8 mouse cellular contexts compared by ENCODE assay signal in genomic region chr17:47877715-47878377, GRCm38 (mm10). TPM values are rescaled to one million over a fixed set of nuclear protein-coding genes. Genes with fewer than 3 reads are reported as not detected.
DNase-seq lines count a peak whose midpoint lies in the region; ATAC-seq and TF ChIP-seq lines count a peak whose summit lies in the region.

No protein-coding gene starts in this region.

- H3K27ac ChIP-seq in lung, embryonic 14.5 days (ENCODE audit: low read depth) = peak overlapping the region; percentile 60; the same call in 1 of the 2 replicates
- H3K27ac ChIP-seq in intestine, embryonic 16.5 days (ENCODE audit: low read length) = no peak overlapping the region
- peak overlapping the region; percentile 72 for H3K27ac ChIP-seq in neural tube, embryonic 15.5 days (replicated peaks)

- no peaks in the 10 kb centered on the region for H3K9me3 ChIP-seq in lung, embryonic 14.5 days (ENCODE audit: low read depth, low read length)
- no peaks in the 10 kb centered on the region for H3K9me3 ChIP-seq in intestine, embryonic 16.5 days (ENCODE audit: control insufficient read depth, low read length)
- no peaks in the 10 kb centered on the region for H3K9me3 ChIP-seq in neural tube, embryonic 15.5 days (replicated peaks)

- H3K4me3 ChIP-seq in lung, embryonic 14.5 days (ENCODE audit: low read depth, low read length) = no peak overlapping the region
- H3K4me3 ChIP-seq in intestine, embryonic 16.5 days (ENCODE audit: low read length) = no peak overlapping the region
- peak overlapping the region; percentile 42 for H3K4me3 ChIP-seq in neural tube, embryonic 15.5 days (replicated peaks)

- no peak for TF ChIP-seq CTCF in lung, embryonic 14.5 days (IDR thresholded peaks at IDR 0.05; ENCODE audit: low read depth)

- no peak overlapping the region for H3K4me2 ChIP-seq in lung, embryonic 14.5 days
- H3K4me2 ChIP-seq in intestine, embryonic 16.5 days (ENCODE audit: low read depth, low read length) = 0 out of 2 replicates have a peak overlapping the region, but pooled peaks have one; percentile 23
- H3K4me2 ChIP-seq in neural tube, embryonic 15.5 days = peak overlapping the region; percentile 68

- DNase-seq in cerebellum, adult 11-12 months = peak; percentile 41
- no peak for DNase-seq in cerebellum, postnatal 25 days
- DNase-seq in lung, embryonic 14.5 days = no peak
- no peak for DNase-seq in lung, postnatal 4 days
- DNase-seq in spleen, postnatal 4 days (ENCODE audit: low spot score in 2 of 2) = no peak
- DNase-seq in kidney, adult 11 months = no peak

- H3K36me3 ChIP-seq in lung, embryonic 14.5 days (ENCODE audit: insufficient read depth) = peaks cover 86% of the 10 kb centered on the region
- H3K36me3 ChIP-seq in intestine, embryonic 16.5 days (ENCODE audit: control insufficient read depth, insufficient read depth, low read length) = peaks cover 10% of the 10 kb centered on the region
- peaks cover 16% of the 10 kb centered on the region for H3K36me3 ChIP-seq in neural tube, embryonic 15.5 days

- H3K27me3 ChIP-seq in lung, embryonic 14.5 days (ENCODE audit: insufficient read depth, low read length) = no peaks in the 10 kb centered on the region
- no peaks in the 10 kb centered on the region for H3K27me3 ChIP-seq in intestine, embryonic 16.5 days (replicated peaks; ENCODE audit: control insufficient read depth, insufficient read depth, low read length)
- H3K27me3 ChIP-seq in neural tube, embryonic 15.5 days (replicated peaks) = peaks cover 16% of the 10 kb centered on the region

- H3K9ac ChIP-seq in lung, embryonic 14.5 days = no peak overlapping the region
- H3K9ac ChIP-seq in intestine, embryonic 16.5 days (ENCODE audit: low read depth, low read length) = peak overlapping the region; percentile 47; the same call in 1 of the 2 replicates
- H3K9ac ChIP-seq in neural tube, embryonic 15.5 days (replicated peaks) = peak overlapping the region; percentile 58

- H3K4me1 ChIP-seq in lung, embryonic 14.5 days (ENCODE audit: insufficient read depth) = peaks cover 22% of the 10 kb centered on the region
- peaks cover 26% of the 10 kb centered on the region for H3K4me1 ChIP-seq in intestine, embryonic 16.5 days (ENCODE audit: control insufficient read depth, insufficient read depth, low read length)
- H3K4me1 ChIP-seq in neural tube, embryonic 15.5 days = peaks cover 55% of the 10 kb centered on the region

- ATAC-seq in lung, embryonic 14.5 days (ENCODE audit: insufficient read depth) = 0 out of 2 replicates have a peak, but pooled peaks have one; percentile 2
- ATAC-seq in intestine, embryonic 16.5 days = no peak
- peak; percentile 42 for ATAC-seq in neural tube, embryonic 15.5 days (ENCODE audit: low FRiP score)

- WGBS in lung, embryonic 14.5 days = 45% methylated on average over 10 of the region's 10 CpGs
- WGBS in intestine, embryonic 16.5 days = 56% methylated on average over 10 of the region's 10 CpGs
- 11% methylated on average over 10 of the region's 10 CpGs for WGBS in neural tube, embryonic 15.5 days

RNA-seq across cellular contexts. Expression of gene Mdfi, which starts 43.4 kb away (rescaled TPM):
- 38.8 and 43.6 TPM in 2 replicates for polyA plus RNA-seq in lung, embryonic 14.5 days (2014; fragmentation: Nextera tagmentation; extraction: Ambion mirVana)
- polyA plus RNA-seq in intestine, embryonic 16.5 days (2015; fragmentation: Nextera tagmentation; extraction: Ambion mirVana) = 6.5 and 8.8 TPM in 2 replicates
- 3.3 and 4.4 TPM in 2 replicates for polyA plus RNA-seq in neural tube, embryonic 15.5 days (2015; fragmentation: Nextera tagmentation; extraction: Ambion mirVana)

RNA-seq across cellular contexts. Expression of gene Foxp4, which starts 46.6 kb away (rescaled TPM):
- polyA plus RNA-seq in lung, embryonic 14.5 days (2014; fragmentation: Nextera tagmentation; extraction: Ambion mirVana) = 37.2 and 42.2 TPM in 2 replicates
- polyA plus RNA-seq in intestine, embryonic 16.5 days (2015; fragmentation: Nextera tagmentation; extraction: Ambion mirVana) = 12.5 and 13.6 TPM in 2 replicates
- 30.3 and 31.9 TPM in 2 replicates for polyA plus RNA-seq in neural tube, embryonic 15.5 days (2015; fragmentation: Nextera tagmentation; extraction: Ambion mirVana)
